Mouse (Mus musculus) embryonic fibroblast, embryonic 13.5 days (primary cell): Measurements from ENCODE around the gene Arl6ip5. TPM values are rescaled to one million over a fixed set of nuclear protein-coding genes. Genes with fewer than 3 reads are reported as not detected.
A peak's percentile ranks its signal among the peaks of the same experiment; 100 is the strongest.

Experiments
- H3K27ac ChIP-seq: 2 replicates; pipeline ENCODE4 v1.5.1; 2012; ENCODE audit warnings: low read length, control low read depth, inconsistent platforms; ENCODE audit not compliant: insufficient read depth
- H3K4me1 ChIP-seq: 2 replicates; pipeline ENCODE4 v1.6.1; 2011; ENCODE audit warnings: low read length; ENCODE audit not compliant: control insufficient read depth, insufficient read depth
- H3K4me3 ChIP-seq: 2 replicates; pipeline ENCODE4 v1.5.1; 2011; ENCODE audit warnings: mild to moderate bottlenecking, control low read depth, low read length; ENCODE audit not compliant: insufficient read depth
- CTCF ChIP-seq: IDR thresholded peaks from 2 replicates; pipeline ENCODE4 v1.5.1; 2011; ENCODE audit warnings: mild to moderate bottlenecking, control low read depth, low read length, moderate library complexity, borderline replicate concordance; ENCODE audit not compliant: insufficient read depth
- POLR2A ChIP-seq: IDR thresholded peaks from 2 replicates; pipeline ENCODE4 v1.6.1; 2011; ENCODE audit warnings: low read depth, mild to moderate bottlenecking, control low read depth, low read length, moderate library complexity
- polyA plus RNA-seq: library from polyadenylated mRNA; stranded (reverse); fragments of >200 nt; gene quantifications from 2 replicates; pipeline ENCODE4 v1.2.4, GENCODE M21; 2011; ENCODE audit warnings: low read depth; ENCODE audit not compliant: missing spikeins, insufficient read length

The Arl6ip5 gene
- polyA plus RNA-seq, 1 experiment: 140 TPM

DNA sequence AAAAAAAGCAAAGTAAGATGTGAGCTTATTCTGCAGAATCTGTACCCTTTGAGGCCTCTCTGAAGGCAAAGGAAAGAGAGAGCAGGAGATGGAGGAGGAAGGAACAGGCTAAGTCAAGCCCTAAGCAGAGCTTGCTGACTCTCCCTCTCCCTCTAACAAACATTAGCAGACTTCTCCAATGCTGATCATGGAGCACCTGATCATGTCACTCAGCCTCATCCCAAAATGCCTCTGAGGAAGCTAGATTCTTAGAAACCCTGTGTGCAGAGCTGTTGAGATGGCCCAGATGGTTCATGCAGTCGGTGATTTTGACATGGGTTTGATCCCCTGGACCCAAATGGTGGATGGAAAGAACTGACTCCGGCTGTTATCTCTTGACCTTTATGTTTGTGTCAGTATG lies 56.6 kb downstream of the Arl6ip5 start:
- TF ChIP-seq POLR2A (no peak), CTCF (no peak)
- no peak overlapping the region for H3K4me3 ChIP-seq
- H3K4me1 ChIP-seq: no peaks in the 10 kb centered on the region
- H3K27ac ChIP-seq: no peak overlapping the region

DNA sequence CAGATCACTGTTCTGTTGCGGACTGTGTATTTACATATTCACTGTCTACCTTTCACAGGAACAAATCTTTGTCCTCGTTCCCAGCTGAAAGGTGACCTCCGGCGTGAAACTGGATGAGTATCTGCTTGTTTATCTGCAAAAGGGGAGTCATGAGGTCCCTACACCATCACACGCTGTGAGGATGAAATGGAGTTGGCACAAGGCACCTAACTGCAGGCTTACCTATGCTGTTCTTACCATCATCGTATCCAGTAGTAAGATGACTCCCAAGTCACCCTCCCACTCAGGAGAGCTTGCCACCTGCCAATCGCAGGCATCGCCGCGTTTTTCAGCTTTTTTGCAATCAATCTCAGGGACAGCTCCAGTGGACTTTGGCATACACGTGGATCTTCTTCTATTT lies 59.1 kb downstream of the Arl6ip5 start:
- H3K4me3 ChIP-seq: no peak overlapping the region
- H3K4me1 ChIP-seq: no peaks in the 10 kb centered on the region
- TF ChIP-seq CTCF: no peak
- TF ChIP-seq POLR2A: no peak
- H3K27ac ChIP-seq: no peak overlapping the region

DNA sequence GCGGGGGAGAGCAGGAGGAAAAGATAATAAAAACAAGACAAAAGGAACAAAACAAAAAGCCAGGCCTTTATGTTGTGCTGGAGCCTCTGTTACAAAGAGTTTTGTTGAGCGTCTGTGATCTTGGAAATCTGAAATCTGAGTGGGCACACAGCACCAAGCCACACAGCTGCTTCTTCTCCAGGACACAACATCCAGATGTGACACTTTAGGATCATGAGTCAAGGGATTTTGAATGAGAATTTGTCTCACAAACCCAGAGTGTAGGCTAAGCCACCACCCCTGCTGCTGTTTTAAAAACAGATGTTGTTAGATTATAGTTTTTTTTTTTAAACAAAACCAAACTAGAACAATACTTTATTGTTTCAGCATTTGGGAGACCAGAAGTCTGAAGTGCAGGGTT lies 61.9 kb downstream of the Arl6ip5 start:
- H3K4me1 ChIP-seq: no peaks in the 10 kb centered on the region
- no peak for TF ChIP-seq CTCF
- no peak for TF ChIP-seq POLR2A
- H3K27ac ChIP-seq: no peak overlapping the region
- no peak overlapping the region for H3K4me3 ChIP-seq

- no peaks in the 10 kb centered on the region for H3K4me1 ChIP-seq
- no peak for TF ChIP-seq POLR2A
- no peak for TF ChIP-seq CTCF
- no peak overlapping the region for H3K27ac ChIP-seq
- no peak overlapping the region for H3K4me3 ChIP-seq
Observed at GRCm38 (mm10) chr6:97273058-97273710, 62.7 kb downstream of the Arl6ip5 start.

DNA sequence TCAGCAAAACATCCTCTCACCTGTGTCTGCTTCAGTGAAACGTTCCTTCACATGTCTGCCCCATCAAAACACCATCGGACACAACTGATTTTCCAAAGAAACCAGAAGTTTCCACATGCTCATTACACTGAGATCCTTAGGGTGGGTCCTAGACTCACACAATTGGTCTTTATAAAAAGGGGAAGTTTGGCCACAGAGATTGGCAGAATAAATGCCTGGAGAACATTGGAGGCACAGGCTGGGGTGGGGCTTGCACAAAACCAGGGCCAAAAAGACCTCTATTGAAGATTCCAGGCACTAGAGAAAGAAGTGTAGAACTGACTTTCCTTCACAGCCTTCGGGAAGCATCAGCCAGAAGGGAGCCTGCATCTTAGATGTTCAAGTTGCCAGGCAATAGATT lies 63.3 kb downstream of the Arl6ip5 start:
- H3K4me1 ChIP-seq: no peaks in the 10 kb centered on the region; the same call in 1 of the 2 replicates
- H3K27ac ChIP-seq: no peak overlapping the region
- TF ChIP-seq CTCF: no peak
- no peak for TF ChIP-seq POLR2A

DNA sequence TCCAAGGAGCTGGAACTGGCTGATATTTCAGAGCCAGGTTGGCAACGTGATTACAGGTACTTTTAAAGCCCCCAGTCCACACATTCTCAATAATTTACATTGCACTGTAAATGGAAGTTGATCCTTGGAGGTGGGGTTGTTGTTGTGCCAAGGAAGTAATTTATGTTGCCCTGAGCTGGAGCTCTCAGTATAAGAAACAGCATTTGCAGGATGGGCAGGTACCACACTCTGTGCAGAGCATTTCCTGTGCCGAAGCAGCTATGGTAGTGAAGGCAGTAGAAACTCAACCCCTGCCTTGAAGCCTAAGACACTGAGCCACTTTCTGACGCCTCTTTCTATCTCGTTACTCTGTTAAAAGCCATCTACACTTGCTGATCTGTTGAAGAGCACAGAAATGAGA lies 65.3 kb downstream of the Arl6ip5 start:
- no peaks in the 10 kb centered on the region; the same call in 1 of the 2 replicates for H3K4me1 ChIP-seq
- TF ChIP-seq POLR2A: no peak
- no peak for TF ChIP-seq CTCF
- no peak overlapping the region for H3K27ac ChIP-seq
- no peak overlapping the region for H3K4me3 ChIP-seq

More for the DNA sequence above, 63.3 kb downstream of the Arl6ip5 start:
- no peak overlapping the region for H3K4me3 ChIP-seq

DNA sequence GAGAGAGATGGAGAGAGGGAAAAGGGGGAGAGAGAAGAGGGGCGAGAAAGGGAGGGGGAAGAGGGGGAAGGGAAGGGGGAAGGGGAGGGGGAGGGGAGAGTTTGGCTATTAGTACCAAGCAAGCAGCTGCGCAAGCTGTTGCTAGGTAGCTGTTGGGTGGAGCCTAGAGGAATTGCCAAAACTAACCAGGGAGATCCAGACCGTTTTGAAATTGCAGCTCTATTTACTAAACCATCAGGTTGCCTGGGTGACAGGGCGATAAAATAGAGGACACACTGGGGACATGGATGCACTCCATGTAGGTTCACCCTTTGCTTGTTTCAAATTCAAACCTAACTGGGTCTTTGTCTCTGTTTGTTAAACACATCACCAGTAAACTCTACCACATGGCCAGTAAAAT lies 65.9 kb downstream of the Arl6ip5 start:
- Histone ChIP-seq H3K27ac (no peak overlapping the region), H3K4me1 (no peaks in the 10 kb centered on the region; the same call in 1 of the 2 replicates), H3K4me3 (no peak overlapping the region)
- TF ChIP-seq POLR2A (no peak), CTCF (no peak)

DNA sequence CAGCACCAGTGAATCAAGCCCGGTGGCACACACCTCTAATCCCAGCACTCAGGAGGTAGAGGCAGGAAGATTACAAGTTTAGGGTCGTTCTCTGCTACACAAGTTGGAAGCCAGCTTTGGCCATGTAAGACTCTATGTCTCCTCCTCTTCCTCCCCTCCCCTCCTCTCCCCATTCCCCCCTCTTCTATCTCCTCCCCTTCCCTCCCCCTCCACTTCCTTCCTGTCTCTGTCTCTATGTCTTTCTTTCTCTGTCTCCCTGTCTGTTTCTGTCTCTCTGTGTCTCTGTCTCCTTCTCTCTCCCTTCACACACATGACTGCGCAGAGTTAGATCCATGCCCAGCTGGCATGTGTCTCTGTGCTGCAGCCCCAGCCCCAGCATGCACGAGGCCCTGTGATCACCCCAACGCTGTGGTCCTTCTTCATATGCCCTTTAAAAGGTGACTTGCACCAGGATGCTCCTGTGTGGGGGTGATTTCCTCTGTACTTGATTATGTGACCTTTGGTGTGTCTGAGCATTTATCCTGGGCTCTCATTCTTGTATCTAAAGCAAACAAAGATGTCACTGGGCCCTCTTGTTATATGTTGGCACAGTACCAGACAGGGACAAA lies 66.5 kb downstream of the Arl6ip5 start:
- H3K4me3 ChIP-seq: no peak overlapping the region
- no peaks in the 10 kb centered on the region; the same call in 1 of the 2 replicates for H3K4me1 ChIP-seq
- no peak overlapping the region for H3K27ac ChIP-seq
- TF ChIP-seq CTCF: no peak
- TF ChIP-seq POLR2A: no peak

GRCm38 (mm10) chr6:97278014-97278787 lies 67.7 kb downstream of the Arl6ip5 start:
- Histone ChIP-seq H3K4me3 (no peak overlapping the region), H3K4me1 (no peaks in the 10 kb centered on the region; the same call in 1 of the 2 replicates), H3K27ac (no peak overlapping the region)
- TF ChIP-seq CTCF (peak; percentile 53; the same call in 1 of the 2 replicates), POLR2A (no peak)

GRCm38 (mm10) chr6:97278878-97279277 lies 68.4 kb downstream of the Arl6ip5 start:
- H3K4me3 ChIP-seq: no peak overlapping the region
- H3K4me1 ChIP-seq: no peaks in the 10 kb centered on the region; the same call in 1 of the 2 replicates
- TF ChIP-seq CTCF (no peak), POLR2A (no peak)
- H3K27ac ChIP-seq: no peak overlapping the region

Other genes starting within 250 kb of the Arl6ip5 start
- gene Fam19a4, start 150.3 kb upstream of the Arl6ip5 start, polyA plus RNA-seq: not detected in 2 replicates
- gene Eogt, start 61.5 kb upstream of the Arl6ip5 start, polyA plus RNA-seq: 40.3 and 44.5 TPM in 2 replicates
- gene Tmf1, start 31.6 kb upstream of the Arl6ip5 start, polyA plus RNA-seq: 55.8 and 62.6 TPM in 2 replicates
- gene Uba3, start 5.0 kb upstream of the Arl6ip5 start, polyA plus RNA-seq: 136 and 147 TPM in 2 replicates
- gene Lmod3, start 42.1 kb downstream of the Arl6ip5 start, polyA plus RNA-seq: not detected in 2 replicates